Mouse (Mus musculus) forebrain, embryonic 15.5 days (tissue): ENCODE data around the gene Calm3. TPM values are rescaled to one million over a fixed set of nuclear protein-coding genes. Genes with fewer than 3 reads are reported as not detected.
A peak's percentile ranks its signal among the peaks of the same experiment; 100 is the strongest.

Experiments used
- ATAC-seq: fragments of 200-750 bp; cut with Nextera tagmentation; replicated peaks from 2 replicates; pipeline ENCODE4 v1.8.0; 2017; ENCODE audit warnings: mild to moderate bottlenecking, moderate TSS enrichment, moderate library complexity
- H3K27ac ChIP-seq: fragments of 300-500 bp; sonication (generic); replicated peaks from 2 replicates; pipeline ENCODE4 v1.5.1; 2015; ENCODE audit warnings: mild to moderate bottlenecking, inconsistent platforms
- H3K27me3 ChIP-seq: fragments of 300-500 bp; sonication (generic); 2 replicates; pipeline ENCODE4 v1.6.1; 2015; ENCODE audit warnings: inconsistent platforms
- H3K36me3 ChIP-seq: fragments of 300-500 bp; sonication (generic); 2 replicates; pipeline ENCODE4 v1.6.1; 2015; ENCODE audit warnings: mild to moderate bottlenecking, inconsistent platforms
- H3K4me1 ChIP-seq: fragments of 300-500 bp; sonication (generic); 2 replicates; pipeline ENCODE4 v1.6.1; 2015; ENCODE audit warnings: inconsistent platforms
- H3K4me2 ChIP-seq: fragments of 300-500 bp; sonication (generic); replicated peaks from 2 replicates; pipeline ENCODE4 v1.6.1; 2015; ENCODE audit warnings: mild to moderate bottlenecking, inconsistent platforms
- H3K4me3 ChIP-seq: fragments of 300-500 bp; sonication (generic); 2 replicates; pipeline ENCODE4 v1.5.1; 2015; ENCODE audit warnings: mild to moderate bottlenecking, inconsistent platforms
- H3K9ac ChIP-seq: fragments of 300-500 bp; sonication (generic); replicated peaks from 2 replicates; pipeline ENCODE4 v1.6.1; 2015; ENCODE audit warnings: mild to moderate bottlenecking, inconsistent platforms
- H3K9me3 ChIP-seq: fragments of 300-500 bp; sonication (generic); 2 replicates; pipeline ENCODE4 v1.6.1; 2016; ENCODE audit warnings: inconsistent platforms
- WGBS: fragments of 180-500 bp; shearing (Covaris S2); methylation state at CpG from one replicate; pipeline ENCODE4 v1.1.7; 2015; ENCODE audit warnings: mixed read lengths; 5-methylcytosine and 5-hydroxymethylcytosine counted together
- polyA plus RNA-seq: library from polyadenylated mRNA; unstranded; fragments of >200 nt; fragmentation: Nextera tagmentation; extraction: Ambion mirVana; gene quantifications from 2 replicates; pipeline ENCODE4 v1.2.1, GENCODE M21; 2015

Gene Calm3
- polyA plus RNA-seq, 1 experiment from 2014 or later = 305 TPM

- no peak overlapping the region for H3K4me3 ChIP-seq
- WGBS = 74% methylated on average over 3 of the region's 3 CpGs
- H3K36me3 ChIP-seq = peaks cover 50% of the 10 kb centered on the region
- H3K9ac ChIP-seq = no peak overlapping the region
- peaks cover 44% of the 10 kb centered on the region for H3K4me1 ChIP-seq
- no peak overlapping the region for H3K27ac ChIP-seq
- ATAC-seq = no peak
- H3K27me3 ChIP-seq = no peaks in the 10 kb centered on the region
- H3K9me3 ChIP-seq = no peaks in the 10 kb centered on the region
- H3K4me2 ChIP-seq = no peak overlapping the region
Measured at GRCm38 (mm10) chr7:16918670-16919069, 5.2 kb downstream of the Calm3 start.

GRCm38 (mm10) chr7:16918014-16918413 is 5.9 kb downstream of the Calm3 start:
- no peak for ATAC-seq
- H3K9me3 ChIP-seq = no peaks in the 10 kb centered on the region
- no peak overlapping the region for H3K9ac ChIP-seq
- H3K27ac ChIP-seq = no peak overlapping the region
- WGBS = 62% methylated on average over 9 of the region's 9 CpGs
- H3K27me3 ChIP-seq = no peaks in the 10 kb centered on the region
- no peak overlapping the region for H3K4me3 ChIP-seq
- no peak overlapping the region for H3K4me2 ChIP-seq
- H3K36me3 ChIP-seq = peaks cover 50% of the 10 kb centered on the region
- peaks cover 44% of the 10 kb centered on the region for H3K4me1 ChIP-seq

- no peak overlapping the region for H3K4me2 ChIP-seq
- no peaks in the 10 kb centered on the region for H3K9me3 ChIP-seq
- H3K4me1 ChIP-seq = peaks cover 40% of the 10 kb centered on the region
- H3K27ac ChIP-seq = no peak overlapping the region
- WGBS = 85% methylated on average over 11 of the region's 11 CpGs
- no peak for ATAC-seq
- no peaks in the 10 kb centered on the region for H3K27me3 ChIP-seq
- no peak overlapping the region for H3K9ac ChIP-seq
- no peak overlapping the region for H3K4me3 ChIP-seq
- peaks cover 50% of the 10 kb centered on the region for H3K36me3 ChIP-seq
Measured at GRCm38 (mm10) chr7:16917447-16917846, 6.5 kb downstream of the Calm3 start.

GRCm38 (mm10) chr7:16916342-16917265 is 7.3 kb downstream of the Calm3 start:
- H3K36me3 ChIP-seq = peaks cover 50% of the 10 kb centered on the region
- 84% methylated on average over 30 of the region's 30 CpGs for WGBS

GRCm38 (mm10) chr7:16915461-16916340 is 8.2 kb downstream of the Calm3 start:
- no peak for ATAC-seq
- H3K9me3 ChIP-seq = no peaks in the 10 kb centered on the region
- no peak overlapping the region for H3K9ac ChIP-seq
- 93% methylated on average over 32 of the region's 32 CpGs for WGBS
- no peak overlapping the region for H3K4me2 ChIP-seq
- no peak overlapping the region for H3K27ac ChIP-seq
- no peak overlapping the region for H3K4me3 ChIP-seq
- peaks cover 23% of the 10 kb centered on the region for H3K4me1 ChIP-seq
- H3K36me3 ChIP-seq = peaks cover 50% of the 10 kb centered on the region
- no peaks in the 10 kb centered on the region for H3K27me3 ChIP-seq

More at GRCm38 (mm10) chr7:16916342-16917265, 7.3 kb downstream of the Calm3 start:
- Histone ChIP-seq H3K4me1 (peaks cover 32% of the 10 kb centered on the region), H3K9ac (no peak overlapping the region), H3K27ac (no peak overlapping the region), H3K27me3 (no peaks in the 10 kb centered on the region), H3K9me3 (no peaks in the 10 kb centered on the region), H3K4me2 (no peak overlapping the region), H3K4me3 (no peak overlapping the region)
- no peak for ATAC-seq

GRCm38 (mm10) chr7:16914453-16915343 is 9.2 kb downstream of the Calm3 start:
- no peak for ATAC-seq
- Histone ChIP-seq H3K4me2 (no peak overlapping the region), H3K36me3 (peaks cover 50% of the 10 kb centered on the region), H3K9ac (no peak overlapping the region), H3K4me1 (peaks cover 13% of the 10 kb centered on the region), H3K27me3 (no peaks in the 10 kb centered on the region), H3K9me3 (no peaks in the 10 kb centered on the region), H3K4me3 (no peak overlapping the region), H3K27ac (peak overlapping the region; percentile 29; the same call in 1 of the 2 replicates)
- 81% methylated on average over 18 of the region's 18 CpGs for WGBS

GRCm38 (mm10) chr7:16913806-16914452 is 10.0 kb downstream of the Calm3 start:
- H3K36me3 ChIP-seq = peaks cover 45% of the 10 kb centered on the region
- H3K9me3 ChIP-seq = no peaks in the 10 kb centered on the region
- peak overlapping the region; percentile 29; the same call in 1 of the 2 replicates for H3K27ac ChIP-seq
- no peak overlapping the region for H3K4me2 ChIP-seq
- no peak overlapping the region for H3K9ac ChIP-seq
- WGBS = 41% methylated on average over 10 of the region's 10 CpGs
- no peaks in the 10 kb centered on the region for H3K27me3 ChIP-seq
- peak; percentile 55 for ATAC-seq
- H3K4me3 ChIP-seq = no peak overlapping the region
- H3K4me1 ChIP-seq = peaks cover 7% of the 10 kb centered on the region

- H3K4me1 ChIP-seq = no peaks in the 10 kb centered on the region
- H3K36me3 ChIP-seq = peaks cover 30% of the 10 kb centered on the region
- no peak overlapping the region for H3K4me3 ChIP-seq
- H3K27me3 ChIP-seq = no peaks in the 10 kb centered on the region
- no peak overlapping the region for H3K9ac ChIP-seq
- H3K9me3 ChIP-seq = no peaks in the 10 kb centered on the region
- no peak overlapping the region for H3K4me2 ChIP-seq
- 87% methylated on average over 6 of the region's 6 CpGs for WGBS
- no peak for ATAC-seq
- no peak overlapping the region for H3K27ac ChIP-seq
Measured at GRCm38 (mm10) chr7:16912360-16912759, 11.6 kb downstream of the Calm3 start.

GRCm38 (mm10) chr7:16911904-16912303 is 12.0 kb downstream of the Calm3 start:
- H3K27me3 ChIP-seq = no peaks in the 10 kb centered on the region
- H3K36me3 ChIP-seq = peaks cover 26% of the 10 kb centered on the region
- no peak overlapping the region for H3K4me2 ChIP-seq
- H3K9me3 ChIP-seq = no peaks in the 10 kb centered on the region
- ATAC-seq = no peak
- H3K27ac ChIP-seq = no peak overlapping the region
- WGBS = 85% methylated on average over 3 of the region's 3 CpGs
- H3K4me3 ChIP-seq = no peak overlapping the region
- H3K4me1 ChIP-seq = no peaks in the 10 kb centered on the region
- no peak overlapping the region for H3K9ac ChIP-seq

GRCm38 (mm10) chr7:16909909-16910308 is 14.0 kb downstream of the Calm3 start:
- peaks cover 8% of the 10 kb centered on the region for H3K36me3 ChIP-seq
- no peak overlapping the region for H3K27ac ChIP-seq
- WGBS = 62% methylated on average over 10 of the region's 10 CpGs
- no peak overlapping the region for H3K4me2 ChIP-seq
- H3K9ac ChIP-seq = no peak overlapping the region
- no peaks in the 10 kb centered on the region for H3K9me3 ChIP-seq
- no peak overlapping the region for H3K4me3 ChIP-seq
- H3K4me1 ChIP-seq = no peaks in the 10 kb centered on the region
- no peaks in the 10 kb centered on the region for H3K27me3 ChIP-seq
- no peak for ATAC-seq

GRCm38 (mm10) chr7:16908859-16909258 is 15.1 kb downstream of the Calm3 start:
- no peak for ATAC-seq
- no peaks in the 10 kb centered on the region for H3K27me3 ChIP-seq
- no peaks in the 10 kb centered on the region for H3K4me1 ChIP-seq
- no peaks in the 10 kb centered on the region for H3K36me3 ChIP-seq
- no peak overlapping the region for H3K9ac ChIP-seq
- H3K4me2 ChIP-seq = no peak overlapping the region
- WGBS = 72% methylated on average over 11 of the region's 11 CpGs
- H3K27ac ChIP-seq = no peak overlapping the region
- H3K4me3 ChIP-seq = no peak overlapping the region
- H3K9me3 ChIP-seq = no peaks in the 10 kb centered on the region
